Mouse (Mus musculus) left cerebral cortex, adult 2 months (tissue): ENCODE measurements at regions not wholly inside any gene's neighbourhood (a gene's known extent, or its start where the extent isn't known, plus 50 kb on each side); places are given as distances from the start of the nearest gene placed in this dataset.

Source experiments
- DNase-seq, 2 experiments: peaks; one replicate each; pipeline ENCODE4 v3.0.0; 2021 to 2022; ENCODE audit warnings: low spot score in 2 of 2, mixed read lengths in 1 of 2; ENCODE audit errors: extremely low spot score in 1 of 2
- H3K27ac ChIP-seq: fragments of 200-600 bp; 2 replicates; pipeline ENCODE4 v1.8.1; 2022
- H3K4me3 ChIP-seq: fragments of 200-600 bp; 2 replicates; pipeline ENCODE4 v1.8.1; 2022
- CTCF ChIP-seq: fragments of 200-600 bp; IDR thresholded peaks from 2 replicates; pipeline ENCODE4 v1.8.1; 2022; ENCODE audit warnings: antibody characterized with exemption, mild to moderate bottlenecking, moderate library complexity
- intact Hi-C: fragments of 180-260 bp; cut with DNase I; formaldehyde crosslinking; loops from one replicate; pipeline ENCODE4 v1.15.1; 2025

- Histone ChIP-seq H3K27ac (no peak overlapping the region), H3K4me3 (no peak overlapping the region)
- TF ChIP-seq CTCF, result no peak
- intact Hi-C loops, result no loop called here
- no peak for DNase-seq
These were observed 412.5 kb downstream of the D3Ertd751e start for GRCm38 (mm10) chr3:42154909-42155308.

- no peak for TF ChIP-seq CTCF
- DNase-seq, result no peak
- Histone ChIP-seq H3K4me3 (no peak overlapping the region), H3K27ac (no peak overlapping the region)
- intact Hi-C loops, result no loop called here
These were observed 421.3 kb downstream of the D3Ertd751e start for GRCm38 (mm10) chr3:42163666-42164065.

GRCm38 (mm10) chr3:42199206-42199605, 456.8 kb downstream of the D3Ertd751e start:
- intact Hi-C loops, result loop anchor here (5.0 kb wide), 1 partner anchor 52 kb away; no protein-coding TSS in a partner anchor
- TF ChIP-seq CTCF, result no peak

DNA sequence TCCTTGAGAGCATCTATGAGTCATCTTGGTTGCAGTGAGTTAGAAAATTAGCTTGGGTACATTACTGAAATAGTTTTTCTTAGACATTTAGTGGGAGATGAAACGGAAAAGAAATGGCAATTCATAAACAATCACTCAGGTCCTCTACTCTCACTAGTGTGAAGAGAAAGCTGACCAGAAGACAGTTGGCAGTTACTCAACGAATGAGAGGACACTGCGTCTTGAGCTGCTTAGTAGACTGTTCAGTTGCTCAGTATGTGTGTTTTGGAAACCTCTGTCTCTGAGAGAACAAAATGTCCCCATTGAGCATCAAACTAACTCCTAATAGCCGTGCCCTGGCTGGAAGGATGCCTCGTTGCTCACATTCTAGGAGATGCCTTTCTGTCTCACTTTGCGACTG, 459.0 kb downstream of the D3Ertd751e start:
- Histone ChIP-seq H3K4me3 (no peak overlapping the region), H3K27ac (no peak overlapping the region)
- DNase-seq, result no peak
- TF ChIP-seq CTCF, result no peak
- intact Hi-C loops, result no loop called here

More at GRCm38 (mm10) chr3:42199206-42199605, 456.8 kb downstream of the D3Ertd751e start:
- Histone ChIP-seq H3K27ac (no peak overlapping the region), H3K4me3 (no peak overlapping the region)
- no peak for DNase-seq

DNA sequence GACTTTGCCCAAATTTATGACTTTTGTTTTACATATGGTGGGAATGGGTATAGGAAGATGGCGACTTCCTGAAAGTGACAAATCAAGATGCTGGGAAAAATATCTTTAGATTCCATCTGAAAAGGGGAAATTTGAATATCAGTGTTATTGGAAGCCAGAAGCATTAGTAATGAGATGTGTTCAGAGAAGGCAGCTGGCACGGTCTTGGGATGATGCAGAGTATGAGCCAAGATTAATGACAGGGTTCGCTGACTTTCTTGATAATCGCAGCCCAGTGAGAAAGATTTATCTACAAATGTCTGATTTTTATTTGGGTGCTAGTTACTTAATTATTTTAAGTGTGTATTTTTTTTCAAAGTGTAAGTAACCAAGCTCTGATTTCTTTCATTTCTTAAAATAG, 463.2 kb downstream of the D3Ertd751e start:
- no peak overlapping the region for H3K4me3 ChIP-seq
- intact Hi-C loops, result no loop called here
- DNase-seq, result no peak
- no peak overlapping the region for H3K27ac ChIP-seq
- no peak for TF ChIP-seq CTCF

DNA sequence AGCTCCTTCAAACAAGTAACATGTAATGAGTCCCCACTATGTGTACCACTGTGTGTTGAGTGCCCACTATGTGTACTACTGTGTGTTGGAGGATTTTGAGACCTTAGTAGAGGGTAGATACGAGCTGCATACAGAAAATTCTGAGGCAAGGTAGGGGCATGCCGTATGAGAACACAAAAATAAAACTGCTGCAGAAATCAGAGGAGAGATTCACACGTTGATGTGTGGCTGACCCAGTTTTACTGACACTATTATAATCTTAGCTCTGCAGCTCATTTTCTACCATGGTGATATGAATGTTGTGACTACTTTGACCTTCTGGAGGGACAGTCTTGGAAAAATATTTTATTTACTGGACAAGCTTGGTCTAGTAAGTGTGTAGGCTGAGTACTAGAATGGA, 469.0 kb downstream of the D3Ertd751e start:
- intact Hi-C loops, result loop anchor here (5.0 kb wide), 1 partner anchor 79 kb away; no protein-coding TSS in a partner anchor
- H3K27ac ChIP-seq, result no peak overlapping the region; the same call in 1 of the 2 replicates
- DNase-seq, result no peak

GRCm38 (mm10) chr3:42212456-42212855, 470.0 kb downstream of the D3Ertd751e start:
- no peak overlapping the region for H3K4me3 ChIP-seq
- intact Hi-C loops, result loop anchor here (5.0 kb wide), 1 partner anchor 80 kb away; no protein-coding TSS in a partner anchor
- no peak for DNase-seq
- TF ChIP-seq CTCF, result no peak
- H3K27ac ChIP-seq, result no peak overlapping the region

More for the DNA sequence above, 469.0 kb downstream of the D3Ertd751e start:
- TF ChIP-seq CTCF, result no peak
- no peak overlapping the region for H3K4me3 ChIP-seq

DNA sequence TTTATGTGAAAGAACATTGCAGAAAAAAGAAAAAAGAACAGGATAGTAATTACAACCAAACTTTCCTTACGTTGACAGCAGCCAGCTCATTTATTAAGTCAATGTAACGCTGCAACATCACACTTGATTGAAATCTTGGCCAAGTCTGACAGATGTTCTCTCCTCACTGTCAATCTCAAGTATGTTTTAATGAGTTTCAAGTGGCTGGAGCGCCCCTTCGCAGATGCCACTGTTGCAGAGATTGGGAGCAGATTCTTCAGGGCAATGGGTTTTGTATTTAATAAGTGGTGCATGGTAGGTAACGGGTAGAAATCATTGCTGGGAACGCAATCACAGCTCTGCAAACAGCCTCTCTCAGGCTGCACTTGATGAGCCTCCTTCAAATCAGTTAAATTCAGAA, 470.8 kb downstream of the D3Ertd751e start:
- intact Hi-C loops, result loop anchor here (5.0 kb wide), 1 partner anchor 81 kb away; no protein-coding TSS in a partner anchor
- Histone ChIP-seq H3K4me3 (no peak overlapping the region), H3K27ac (no peak overlapping the region)
- no peak for DNase-seq
- no peak for TF ChIP-seq CTCF

DNA sequence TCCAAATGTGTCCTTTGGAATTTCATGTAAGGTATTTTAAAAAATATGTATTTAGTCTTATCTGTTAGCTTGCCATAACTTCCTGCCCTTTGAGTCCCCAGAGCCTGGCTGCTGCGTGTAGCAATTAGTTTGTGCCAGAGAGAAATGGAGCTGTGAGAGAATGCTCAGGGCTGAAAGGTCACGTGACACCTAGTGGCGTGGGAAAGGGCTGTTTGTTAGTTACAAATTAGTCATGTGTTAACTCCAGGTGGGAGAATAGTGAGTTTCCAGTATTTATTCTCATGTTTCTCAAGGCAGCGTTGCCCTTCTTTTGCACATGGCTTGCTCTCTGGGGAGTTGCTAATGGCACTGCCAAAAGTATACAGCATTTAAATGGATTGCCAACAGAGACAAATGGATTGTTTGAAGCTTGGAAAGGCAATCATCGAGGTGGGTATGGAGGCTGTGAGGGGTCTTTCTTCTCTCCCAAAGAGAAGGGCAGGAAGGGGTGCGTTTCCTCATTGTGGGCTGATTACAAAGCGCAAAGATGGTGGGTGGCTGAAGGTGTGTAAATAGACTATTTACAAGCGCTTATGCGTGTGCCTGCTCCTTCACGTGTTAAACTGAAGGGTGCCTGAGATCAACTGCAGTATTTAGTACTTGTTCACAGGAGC, 472.3 kb downstream of the D3Ertd751e start:
- intact Hi-C loops, result loop anchor here (5.0 kb wide), 2 partner anchors 82 to 193 kb away; no protein-coding TSS in a partner anchor
- H3K4me3 ChIP-seq, result no peak overlapping the region
- DNase-seq, result no peak
- H3K27ac ChIP-seq, result no peak overlapping the region
- no peak for TF ChIP-seq CTCF

- Histone ChIP-seq H3K4me3 (no peak overlapping the region), H3K27ac (peak overlapping the region; percentile 71)
- TF ChIP-seq CTCF, result no peak
- intact Hi-C loops, result loop anchor here (5.0 kb wide), 1 partner anchor 189 kb away; no protein-coding TSS in a partner anchor
- DNase-seq, result no peak
These were observed 476.3 kb downstream of the D3Ertd751e start for GRCm38 (mm10) chr3:42218719-42219118.

DNA sequence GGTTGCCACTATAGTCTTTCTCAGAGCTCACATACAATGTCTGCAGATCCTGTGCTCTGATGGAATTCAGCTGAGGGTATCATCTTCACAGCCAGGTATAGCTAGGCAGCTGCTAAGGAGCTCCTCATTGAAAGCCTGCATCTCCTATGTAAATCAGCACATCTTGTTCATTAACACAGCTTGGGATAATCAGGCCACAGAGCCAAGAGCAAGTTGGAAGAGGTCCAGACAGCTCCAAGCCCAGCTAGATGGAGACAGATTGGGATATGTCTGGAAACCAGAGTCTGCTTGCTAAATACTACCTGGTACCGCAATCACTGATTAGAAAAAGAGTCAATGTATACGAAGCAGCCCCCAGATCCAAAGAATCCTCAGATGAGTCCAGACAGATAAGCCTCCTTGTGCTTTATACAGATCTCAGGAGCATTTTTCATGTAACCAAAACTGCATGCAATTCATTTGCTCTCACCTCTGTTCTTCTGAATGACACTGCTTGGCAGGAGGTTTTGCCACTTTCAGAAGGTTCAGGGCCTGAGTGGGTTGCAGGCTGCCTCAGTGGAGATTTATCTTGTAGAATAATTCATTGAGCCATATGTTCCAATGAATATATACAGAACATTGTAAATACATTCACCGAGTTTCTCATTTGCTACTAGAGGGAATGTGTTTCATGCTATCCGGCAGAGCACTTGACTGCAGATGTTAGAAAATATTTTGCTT, 485.4 kb downstream of the D3Ertd751e start:
- no peak overlapping the region for H3K4me3 ChIP-seq
- DNase-seq, result no peak
- peak overlapping the region; percentile 8; the same call in 1 of the 2 replicates for H3K27ac ChIP-seq
- no peak for TF ChIP-seq CTCF
- intact Hi-C loops, result no loop called here

DNA sequence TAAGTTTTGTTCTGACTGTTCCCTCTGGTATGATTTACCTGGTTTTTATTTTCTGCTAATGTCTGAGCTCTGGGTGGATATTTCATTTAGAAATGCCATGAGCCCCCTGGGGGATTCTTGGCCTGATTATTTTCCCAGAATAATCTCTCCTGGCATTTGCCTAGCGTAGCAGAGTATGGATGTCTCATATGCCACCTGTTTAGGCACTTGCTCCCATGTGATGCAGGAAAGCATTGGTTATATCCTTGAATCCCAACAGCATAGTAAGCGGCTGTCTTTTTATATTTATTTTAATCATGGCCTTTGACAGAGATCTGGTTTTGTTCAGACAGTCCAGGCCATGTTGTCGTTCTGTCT, 486.0 kb downstream of the D3Ertd751e start:
- H3K27ac ChIP-seq, result no peak overlapping the region; the same call in 1 of the 2 replicates
- no peak overlapping the region for H3K4me3 ChIP-seq
- intact Hi-C loops, result no loop called here
- TF ChIP-seq CTCF, result no peak
- DNase-seq, result no peak

GRCm38 (mm10) chr3:42232268-42232667, 489.9 kb downstream of the D3Ertd751e start:
- Histone ChIP-seq H3K27ac (no peak overlapping the region), H3K4me3 (no peak overlapping the region)
- intact Hi-C loops, result no loop called here
- no peak for DNase-seq
- no peak for TF ChIP-seq CTCF
